Mouse (Mus musculus) embryonic facial prominence, embryonic 14.5 days (tissue): ENCODE data around the gene Wdr31. TPM values are rescaled to one million over a fixed set of nuclear protein-coding genes. Genes with fewer than 3 reads are reported as not detected.

Experiments
- ATAC-seq: fragments of 200-750 bp; cut with Nextera tagmentation; 2 replicates; pipeline ENCODE4 v1.8.0; 2017; ENCODE audit warnings: low read depth, moderate number of reproducible peaks, moderate TSS enrichment
- DNase-seq: peaks from one replicate; pipeline ENCODE4 v3.0.0-alpha.2; 2015; ENCODE audit warnings: low spot score
- H3K27ac ChIP-seq: fragments of 300-500 bp; sonication (generic); replicated peaks from 2 replicates; pipeline ENCODE4 v1.5.1; 2014; ENCODE audit warnings: low read depth, mild to moderate bottlenecking, low read length, moderate library complexity
- H3K27me3 ChIP-seq: fragments of 300-500 bp; sonication (generic); replicated peaks from 2 replicates; pipeline ENCODE4 v1.6.1; 2014; ENCODE audit warnings: low read length; ENCODE audit not compliant: control insufficient read depth, insufficient read depth
- H3K36me3 ChIP-seq: fragments of 300-500 bp; sonication (generic); 2 replicates; pipeline ENCODE4 v1.6.1; 2014; ENCODE audit warnings: low read length, mixed read lengths; ENCODE audit not compliant: control insufficient read depth, insufficient read depth
- H3K4me1 ChIP-seq: fragments of 300-500 bp; sonication (generic); 2 replicates; pipeline ENCODE4 v1.6.1; 2014; ENCODE audit warnings: antibody characterized with exemption, low read length; ENCODE audit not compliant: control insufficient read depth, insufficient read depth
- H3K4me2 ChIP-seq: fragments of 300-500 bp; sonication (generic); 2 replicates; pipeline ENCODE4 v1.6.1; 2014; ENCODE audit warnings: low read depth, mild to moderate bottlenecking, low read length, moderate library complexity, mixed read lengths
- H3K4me3 ChIP-seq: fragments of 300-500 bp; sonication (generic); 2 replicates; pipeline ENCODE4 v1.5.1; 2014; ENCODE audit warnings: low read depth, mild to moderate bottlenecking, low read length
- H3K9ac ChIP-seq: fragments of 300-500 bp; sonication (generic); 2 replicates; pipeline ENCODE4 v1.6.1; 2014; ENCODE audit warnings: low read depth, mild to moderate bottlenecking, low read length, moderate library complexity, mixed read lengths
- H3K9me3 ChIP-seq: fragments of 300-500 bp; sonication (generic); 2 replicates; pipeline ENCODE4 v1.6.1; 2016; ENCODE audit warnings: low read length; ENCODE audit not compliant: control insufficient read depth
- WGBS: fragments of 180-500 bp; shearing (Covaris S2); extraction: QIAGEN DNeasy Blood & Tissue Kit; methylation state at CpG from one replicate; pipeline ENCODE4 v1.1.7; 2014; 5-methylcytosine and 5-hydroxymethylcytosine counted together
- polyA plus RNA-seq: library from polyadenylated mRNA; unstranded; fragments of >200 nt; fragmentation: Nextera tagmentation; extraction: Ambion mirVana; gene quantifications from 2 replicates; pipeline ENCODE4 v1.2.1, GENCODE M21; 2014

Wdr31 gene
- polyA plus RNA-seq, 1 experiment from 2014 or later, result 5.3 TPM

DNA sequence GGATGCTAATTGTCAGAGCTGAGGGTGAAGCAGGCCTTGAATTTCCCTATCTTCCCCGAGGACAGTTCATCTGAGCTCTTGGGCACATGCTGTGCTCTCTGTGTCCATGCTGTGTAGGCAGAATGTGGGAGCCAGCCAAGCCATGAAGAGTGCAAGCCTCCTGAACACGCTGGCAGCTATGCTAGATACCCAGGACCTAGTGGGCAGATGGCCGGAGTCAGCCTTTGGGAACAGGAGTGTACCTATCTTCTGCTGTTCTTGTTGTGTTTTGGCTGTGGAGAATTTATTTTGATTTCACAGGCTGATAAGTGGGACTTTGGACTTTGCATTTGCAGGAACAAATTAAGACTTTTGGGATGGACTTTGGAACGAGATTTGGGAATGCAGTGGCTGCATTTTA lies 30.2 kb downstream of the Wdr31 start:
- no peak for ATAC-seq
- no peaks in the 10 kb centered on the region for H3K36me3 ChIP-seq
- no peak overlapping the region for H3K9ac ChIP-seq
- DNase-seq, result no peak
- no peaks in the 10 kb centered on the region for H3K9me3 ChIP-seq
- no peak overlapping the region for H3K4me2 ChIP-seq
- WGBS, result 79% methylated on average over 4 of the region's 4 CpGs
- H3K4me3 ChIP-seq, result no peak overlapping the region
- H3K27me3 ChIP-seq, result no peaks in the 10 kb centered on the region
- no peaks in the 10 kb centered on the region for H3K4me1 ChIP-seq
- no peak overlapping the region for H3K27ac ChIP-seq

DNA sequence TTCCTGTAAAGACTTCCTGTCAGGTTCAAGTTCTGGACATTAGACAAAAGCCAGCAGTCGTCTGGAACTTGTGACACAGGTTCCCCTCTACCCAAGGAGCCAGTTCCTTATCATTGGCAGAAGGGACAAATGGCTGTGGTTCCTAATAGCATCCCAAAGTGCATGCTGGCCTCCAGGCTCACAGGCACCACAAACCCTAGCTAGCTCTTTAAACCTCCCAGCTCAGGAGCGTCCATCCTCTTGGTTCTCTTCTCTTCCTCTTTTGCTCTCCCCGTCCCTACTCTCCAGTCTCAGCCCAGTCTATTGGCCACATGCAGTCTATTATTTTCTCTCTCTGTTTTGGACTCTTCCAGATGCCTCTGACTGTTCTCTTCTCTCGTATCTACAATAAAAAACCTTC lies 30.9 kb downstream of the Wdr31 start:
- Histone ChIP-seq H3K27ac (no peak overlapping the region), H3K4me3 (no peak overlapping the region), H3K9ac (no peak overlapping the region), H3K36me3 (no peaks in the 10 kb centered on the region), H3K4me1 (no peaks in the 10 kb centered on the region), H3K4me2 (no peak overlapping the region), H3K9me3 (no peaks in the 10 kb centered on the region), H3K27me3 (no peaks in the 10 kb centered on the region)
- ATAC-seq, result no peak
- no peak for DNase-seq
- WGBS, result 60% methylated on average over 4 of the region's 4 CpGs

DNA sequence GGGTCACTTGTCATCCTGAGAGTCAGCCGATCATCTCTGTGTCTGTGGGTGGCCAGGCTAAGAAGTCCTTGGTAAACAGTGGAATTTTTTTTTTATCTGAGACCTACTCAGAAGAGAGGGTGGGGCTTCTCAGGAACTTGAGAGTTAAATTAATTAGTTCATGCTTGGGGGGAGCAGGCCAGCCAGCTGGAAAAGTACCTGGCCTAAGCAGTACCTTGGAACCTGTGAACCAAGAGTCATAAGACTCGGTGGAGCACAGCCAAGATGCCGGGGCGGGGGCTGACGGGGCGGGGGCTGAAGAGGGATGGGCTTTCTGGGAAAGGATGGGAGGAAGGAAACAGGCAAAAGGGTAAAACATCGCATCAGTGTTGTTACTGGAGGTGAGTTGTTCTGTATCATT lies 32.8 kb downstream of the Wdr31 start:
- H3K4me3 ChIP-seq, result no peak overlapping the region
- no peak for DNase-seq
- no peak overlapping the region for H3K4me2 ChIP-seq
- no peaks in the 10 kb centered on the region for H3K9me3 ChIP-seq
- no peak overlapping the region for H3K27ac ChIP-seq
- no peak overlapping the region for H3K9ac ChIP-seq
- ATAC-seq, result no peak
- WGBS, result 75% methylated on average over 7 of the region's 7 CpGs
- H3K27me3 ChIP-seq, result no peaks in the 10 kb centered on the region
- no peaks in the 10 kb centered on the region for H3K36me3 ChIP-seq
- no peaks in the 10 kb centered on the region for H3K4me1 ChIP-seq

DNA sequence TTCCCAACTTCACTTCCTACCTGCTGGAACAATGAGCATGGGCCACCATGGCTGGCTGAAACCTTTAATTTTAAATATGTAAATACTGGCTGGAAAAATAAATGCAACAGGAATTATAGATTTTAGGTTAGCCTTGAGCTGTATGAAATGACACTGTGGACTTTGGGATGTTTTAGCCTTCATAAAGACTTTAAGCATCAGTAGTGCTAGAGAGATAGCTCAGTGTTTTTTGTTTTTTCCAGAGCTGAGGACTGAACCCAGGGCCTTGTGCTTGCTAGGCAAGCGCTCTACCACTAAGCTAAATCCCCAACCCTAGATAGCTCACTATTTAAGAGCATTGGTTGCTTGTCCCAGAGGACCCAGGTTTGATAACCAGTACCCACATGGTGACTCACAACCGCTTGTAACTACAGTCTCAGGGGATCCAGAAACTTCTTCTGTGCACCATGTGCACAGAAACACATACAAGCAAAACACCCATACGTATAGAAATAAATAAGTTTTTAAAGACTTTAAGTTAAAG lies 33.4 kb downstream of the Wdr31 start:
- Histone ChIP-seq H3K36me3 (no peaks in the 10 kb centered on the region), H3K4me1 (no peaks in the 10 kb centered on the region), H3K4me2 (no peak overlapping the region), H3K4me3 (no peak overlapping the region), H3K9me3 (no peaks in the 10 kb centered on the region), H3K27me3 (no peaks in the 10 kb centered on the region), H3K9ac (no peak overlapping the region), H3K27ac (no peak overlapping the region)
- no peak for DNase-seq
- ATAC-seq, result no peak
- WGBS, result 87% methylated on average over 3 of the region's 3 CpGs

DNA sequence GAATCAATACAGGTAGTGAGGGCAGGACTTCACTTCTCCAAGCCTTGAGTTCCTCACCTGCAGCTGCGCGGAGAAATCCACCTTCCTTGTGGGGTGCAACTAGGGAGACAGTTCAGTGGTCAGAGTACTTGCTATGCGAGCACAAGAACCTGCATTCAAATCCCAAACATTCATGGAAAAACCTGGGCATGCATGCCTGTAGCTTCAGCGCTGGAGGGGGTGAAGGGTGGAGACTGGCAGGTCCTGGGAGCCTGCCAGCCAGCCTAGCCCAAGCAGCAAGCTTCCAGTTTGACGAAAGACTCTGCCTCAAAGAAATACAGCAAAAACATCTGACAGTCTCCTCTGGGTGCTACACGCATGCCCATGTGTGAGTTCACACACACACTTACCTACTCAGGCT lies 35.6 kb downstream of the Wdr31 start, which contains the start of gene Rnf183:
Rnf183 (minus strand) TSS at position 172 of the 400 bp plus-strand sequence.
- 80% methylated on average over 6 of the region's 6 CpGs for WGBS

DNA sequence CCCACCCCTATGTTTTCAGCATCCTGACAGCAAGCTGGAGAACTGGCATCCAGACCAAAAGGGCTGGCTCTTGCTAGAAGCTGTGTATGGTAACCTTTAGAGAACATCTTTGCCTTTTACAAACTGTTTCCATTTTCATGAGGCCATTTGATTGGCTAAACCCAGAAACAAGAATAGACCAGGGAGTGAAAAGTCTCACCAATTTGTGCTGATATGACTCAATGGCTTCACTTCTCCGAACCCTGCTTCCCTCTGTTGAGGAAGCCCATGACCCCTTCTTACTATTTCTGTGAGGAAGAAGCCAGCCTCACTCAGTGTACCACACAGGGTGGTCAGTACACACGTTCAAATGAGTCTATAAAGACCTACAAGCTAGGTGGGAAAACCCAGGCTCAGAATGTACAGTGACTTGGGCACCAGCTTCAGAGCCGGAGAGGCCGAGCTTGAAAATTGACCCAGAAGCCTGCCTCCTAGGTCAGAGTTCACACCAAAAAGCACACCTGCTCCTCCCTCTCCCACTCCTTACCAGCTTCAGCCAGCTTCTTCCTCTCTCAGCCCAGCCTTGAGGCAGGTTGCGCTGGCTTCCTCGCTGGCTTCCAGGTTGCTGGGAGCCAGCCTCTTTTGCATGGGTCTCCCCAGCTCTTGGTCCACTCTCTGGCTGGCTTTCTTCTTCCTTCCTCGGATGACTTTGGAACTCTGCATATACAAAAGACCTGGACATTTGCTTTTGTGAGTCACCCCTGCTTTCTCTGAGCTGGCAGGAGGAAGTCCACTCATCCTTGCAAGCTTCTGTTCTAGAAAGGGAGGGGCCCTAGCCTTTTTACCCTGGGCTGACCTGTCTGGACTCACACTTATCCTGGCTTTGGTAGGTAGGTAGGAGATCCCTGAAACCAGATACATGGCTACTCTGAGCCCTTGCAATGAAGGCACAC lies 36.5 kb downstream of the Wdr31 start:
- H3K27ac ChIP-seq, result no peak overlapping the region
- H3K36me3 ChIP-seq, result no peaks in the 10 kb centered on the region

More for the DNA sequence above, 35.6 kb downstream of the Wdr31 start, which contains the start of gene Rnf183:
- H3K4me1 ChIP-seq, result no peaks in the 10 kb centered on the region
- DNase-seq, result no peak
- no peak within 1 kb of the TSS for H3K9ac ChIP-seq
- H3K4me3 ChIP-seq, result no peak within 1 kb of the TSS
- H3K27me3 ChIP-seq, result no peaks in the 10 kb centered on the region
- H3K27ac ChIP-seq, result no peak within 1 kb of the TSS
- H3K9me3 ChIP-seq, result no peaks in the 10 kb centered on the region
- H3K36me3 ChIP-seq, result no peaks in the 10 kb centered on the region
- no peak within 1 kb of the TSS for H3K4me2 ChIP-seq
- no peak for ATAC-seq

DNA sequence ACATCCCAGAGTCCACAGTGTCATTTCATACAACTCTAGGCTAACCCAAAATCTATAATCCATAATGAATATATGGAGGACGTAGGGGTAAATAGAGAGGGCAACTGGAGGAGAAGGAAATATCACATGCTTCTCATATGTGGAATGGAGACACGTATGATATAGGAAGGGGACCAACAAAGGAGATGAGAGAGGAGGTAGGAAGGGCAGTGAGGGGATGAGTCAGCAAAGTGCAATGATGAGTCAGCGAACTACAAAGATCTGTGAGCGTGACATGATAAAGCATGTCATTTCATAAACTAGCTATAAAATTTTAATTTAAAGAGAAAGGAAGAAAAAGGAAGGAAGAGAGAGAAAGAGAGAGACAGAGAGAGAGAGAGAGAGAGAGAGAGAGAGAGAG lies 39.2 kb downstream of the Wdr31 start:
- Histone ChIP-seq H3K9ac (no peak overlapping the region), H3K4me3 (no peak overlapping the region), H3K27ac (no peak overlapping the region), H3K9me3 (no peaks in the 10 kb centered on the region), H3K4me2 (no peak overlapping the region), H3K36me3 (0 out of 2 replicates have a peak, but pooled peaks cover under 1% of the 10 kb centered on the region), H3K4me1 (no peaks in the 10 kb centered on the region), H3K27me3 (no peaks in the 10 kb centered on the region)
- WGBS, result 71% methylated on average over 4 of the region's 4 CpGs
- no peak for DNase-seq
- ATAC-seq, result no peak

More for the DNA sequence above, 36.5 kb downstream of the Wdr31 start:
- Histone ChIP-seq H3K4me3 (no peak overlapping the region), H3K9ac (no peak overlapping the region), H3K4me1 (no peaks in the 10 kb centered on the region), H3K4me2 (no peak overlapping the region), H3K27me3 (no peaks in the 10 kb centered on the region), H3K9me3 (no peaks in the 10 kb centered on the region)
- WGBS, result 63% methylated on average over 6 of the region's 7 CpGs
- ATAC-seq (no peak), DNase-seq (no peak)

DNA sequence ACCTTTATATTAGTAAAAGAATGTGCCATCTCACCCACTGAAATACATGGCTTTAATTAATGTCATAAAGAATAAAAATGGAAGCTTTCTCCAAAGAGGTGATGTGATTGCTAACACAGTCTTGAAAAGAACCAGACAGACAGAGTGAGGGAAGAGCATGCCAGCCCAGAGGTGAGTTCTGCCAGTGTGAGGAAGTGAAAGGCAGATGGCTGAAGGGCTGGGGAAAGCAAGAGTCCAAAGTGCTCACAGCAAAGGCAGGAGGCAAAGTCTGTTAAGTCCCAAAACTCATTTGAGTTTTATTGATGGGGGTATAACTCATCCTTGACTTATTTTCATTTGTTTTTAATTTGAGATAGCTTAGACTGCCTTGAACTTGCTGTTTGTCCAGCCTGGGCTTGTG lies 40.0 kb downstream of the Wdr31 start:
- no peak for ATAC-seq
- DNase-seq, result no peak
- Histone ChIP-seq H3K36me3 (peaks cover 8% of the 10 kb centered on the region), H3K4me2 (no peak overlapping the region), H3K27ac (no peak overlapping the region), H3K27me3 (no peaks in the 10 kb centered on the region), H3K9ac (no peak overlapping the region), H3K4me1 (no peaks in the 10 kb centered on the region), H3K4me3 (no peak overlapping the region), H3K9me3 (no peaks in the 10 kb centered on the region)

DNA sequence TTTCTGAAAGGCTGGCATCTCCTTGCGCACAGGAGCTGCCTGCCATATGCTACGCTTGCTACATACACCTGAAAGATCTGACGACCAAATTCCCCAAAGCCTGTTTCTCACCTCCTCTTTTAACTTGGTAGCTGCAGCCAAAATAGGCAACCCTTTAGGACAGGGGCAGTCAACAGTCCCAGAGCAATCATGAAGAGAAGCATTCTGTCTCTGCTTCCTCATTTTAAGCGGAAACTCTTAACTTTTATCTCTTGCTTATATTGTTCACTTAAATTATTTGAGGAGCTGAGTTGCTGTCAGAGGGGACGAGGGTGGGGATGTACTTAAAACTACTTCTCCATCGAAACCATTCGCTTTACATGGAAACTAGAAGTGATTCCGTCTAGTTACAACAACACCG lies 41.1 kb downstream of the Wdr31 start:
- WGBS, result 82% methylated on average over 9 of the region's 9 CpGs
- ATAC-seq (no peak), DNase-seq (no peak)
- H3K4me3 ChIP-seq, result no peak overlapping the region
- H3K4me1 ChIP-seq, result no peaks in the 10 kb centered on the region
- peaks cover 19% of the 10 kb centered on the region for H3K36me3 ChIP-seq
- H3K9me3 ChIP-seq, result no peaks in the 10 kb centered on the region
- no peak overlapping the region for H3K9ac ChIP-seq
- H3K27me3 ChIP-seq, result no peaks in the 10 kb centered on the region
- H3K4me2 ChIP-seq, result no peak overlapping the region
- H3K27ac ChIP-seq, result no peak overlapping the region
